Mouse (Mus musculus): ENCODE results near the gene Ppp1r26. TPM values are rescaled to one million over a fixed set of nuclear protein-coding genes. Genes with fewer than 3 reads are reported as not detected.

The Ppp1r26 gene
- not detected for total RNA-seq (2023)

GRCm38 (mm10) chr2:28446515-28447314 lies at the start of gene Ppp1r26:
Gene Ppp1r26, plus strand, starts transcription at chr2:28446800.

GRCm38 (mm10) chr2:28465836-28466518 lies 19.4 kb downstream of the Ppp1r26 start, which contains the start of gene 1700007K13Rik:
Gene 1700007K13Rik, minus strand, starts transcription at chr2:28466332.

GRCm38 (mm10) chr2:28467860-28468485 lies 21.4 kb downstream of the Ppp1r26 start, which contains the start of gene Mrps2:
Gene Mrps2, plus strand, starts transcription at chr2:28468066.

GRCm38 (mm10) chr2:28496671-28497070 lies 50.1 kb downstream of the Ppp1r26 start, which contains the start of gene Gbgt1:
Gene Gbgt1, plus strand, starts transcription at chr2:28496891.

Other genes with a start within 250 kb of the Ppp1r26 start
- gene 1700007K13Rik, start 19.5 kb downstream of the Ppp1r26 start, total RNA-seq (2023) = not detected
- 15.0 TPM for gene Mrps2, start 21.3 kb downstream of the Ppp1r26 start, total RNA-seq (2023)
- 0.59 TPM for gene Gbgt1, start 50.1 kb downstream of the Ppp1r26 start, total RNA-seq (2023)
- not detected for gene Gm10134, start 59.3 kb downstream of the Ppp1r26 start, total RNA-seq (2023)
- 63.0 TPM for gene Ralgds, start 66.3 kb downstream of the Ppp1r26 start, total RNA-seq (2023)
- 1.8 TPM for gene Cel, start 116.6 kb downstream of the Ppp1r26 start, total RNA-seq (2023)
- gene Gtf3c5, start 137.0 kb downstream of the Ppp1r26 start, total RNA-seq (2023) = 22.3 TPM
- gene Gfi1b, start 175.2 kb downstream of the Ppp1r26 start, total RNA-seq (2023) = 3.9 TPM
- gene Tsc1, start 194.4 kb downstream of the Ppp1r26 start, total RNA-seq (2023) = 67.9 TPM